Comparison of ENCODE assay signal across 7 mouse cellular contexts in the genomic region with DNA sequence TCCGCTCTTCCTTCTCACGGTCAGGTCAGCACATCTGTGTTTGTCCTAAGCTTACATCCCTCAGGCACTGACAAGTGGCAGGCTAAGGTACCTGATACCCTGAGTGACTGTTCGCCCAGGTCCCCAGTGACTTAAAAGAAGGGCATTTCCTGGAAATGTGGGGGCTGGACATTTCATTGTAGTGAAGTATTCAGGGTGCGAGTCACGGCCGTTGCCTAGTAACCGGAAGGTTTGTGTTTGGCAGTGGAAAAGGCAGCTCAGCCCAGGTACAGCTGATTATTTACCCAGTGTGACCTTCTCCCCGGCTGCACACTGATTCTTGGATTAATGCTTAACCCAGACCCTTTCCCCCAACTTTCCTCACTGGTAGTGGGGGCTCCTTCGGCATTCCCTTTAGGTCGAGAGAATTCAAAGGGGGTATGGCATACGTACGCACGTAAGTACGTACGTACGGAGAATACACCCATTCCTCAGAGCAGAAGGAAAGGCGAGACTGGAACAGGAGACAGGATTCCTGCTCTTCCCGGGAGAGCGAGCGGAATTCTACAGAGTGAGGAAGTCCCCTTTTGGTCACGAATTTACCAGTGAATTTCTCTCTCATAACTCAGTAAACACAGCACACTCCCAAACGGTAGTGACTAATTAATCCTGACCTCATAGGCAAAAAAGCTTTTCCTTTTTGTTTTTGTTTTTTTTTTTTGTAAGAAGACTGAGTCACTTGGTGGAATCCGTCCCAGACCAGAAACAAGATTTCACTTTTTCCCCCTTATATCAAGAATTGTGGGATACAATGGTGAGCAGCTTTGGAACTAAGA.
A peak's percentile ranks its signal among the peaks of the same experiment; 100 is the strongest.
DNase-seq lines count a peak whose midpoint lies in the region; ATAC-seq and TF ChIP-seq lines count a peak whose summit lies in the region.

No protein-coding gene starts in this region.

- ATAC-seq in hindbrain, embryonic 16.5 days = peak; percentile 76
- ATAC-seq in liver, postnatal 0 days = peak; percentile 89

- no peak for TF ChIP-seq CTCF in liver, postnatal 0 days (IDR thresholded peaks at IDR 0.05; ENCODE audit: low read depth)

- 66% methylated on average over 23 of the region's 23 CpGs for WGBS in hindbrain, embryonic 16.5 days
- WGBS in liver, postnatal 0 days (ENCODE audit: insufficient replicate concordance) = 59% methylated on average over 23 of the region's 23 CpGs

- H3K36me3 ChIP-seq in hindbrain, embryonic 16.5 days (ENCODE audit: control insufficient read depth, insufficient read depth, low read length) = no peaks in the 10 kb centered on the region
- no peaks in the 10 kb centered on the region for H3K36me3 ChIP-seq in liver, postnatal 0 days (replicated peaks; ENCODE audit: insufficient read depth, low read length)

- H3K9ac ChIP-seq in hindbrain, embryonic 16.5 days (ENCODE audit: low read depth, low read length) = no peak overlapping the region
- peak overlapping the region; percentile 4; the same call in 1 of the 2 replicates for H3K9ac ChIP-seq in liver, postnatal 0 days (replicated peaks)

- peak; percentile 27 for DNase-seq in ZHBTc4 (ENCODE audit: low read depth, low spot score)
- DNase-seq in embryo, embryonic 11 days = peak; percentile 37
- DNase-seq in liver, postnatal 0 days = peak; percentile 62
- DNase-seq in yolk sac, embryonic 10.5 days (ENCODE audit: low spot score) = peak; percentile 89
- DNase-seq in thymus, postnatal 4 days = no peak
- no peak for DNase-seq in thymus, postnatal 0 days (ENCODE audit: low spot score)

- TF ChIP-seq EP300 in liver, postnatal 0 days (IDR thresholded peaks at IDR 0.05; ENCODE audit: low read depth) = no peak

- no peaks in the 10 kb centered on the region for H3K27me3 ChIP-seq in hindbrain, embryonic 16.5 days (replicated peaks; ENCODE audit: control insufficient read depth, insufficient read depth, low read length)
- H3K27me3 ChIP-seq in liver, postnatal 0 days (ENCODE audit: insufficient read depth, low read length) = no peaks in the 10 kb centered on the region

- no peak overlapping the region for H3K27ac ChIP-seq in hindbrain, embryonic 16.5 days (ENCODE audit: low read depth, low read length)
- H3K27ac ChIP-seq in liver, postnatal 0 days (ENCODE audit: low read depth) = peak overlapping the region; percentile 89

- H3K4me1 ChIP-seq in hindbrain, embryonic 16.5 days (ENCODE audit: control insufficient read depth, insufficient read depth, low read depth, low read length) = peaks cover 4% of the 10 kb centered on the region; the same call in 1 of the 2 replicates
- H3K4me1 ChIP-seq in liver, postnatal 0 days (ENCODE audit: insufficient read depth) = peaks cover 4% of the 10 kb centered on the region; the same call in 1 of the 2 replicates

- no peaks in the 10 kb centered on the region for H3K9me3 ChIP-seq in hindbrain, embryonic 16.5 days (ENCODE audit: control insufficient read depth, low read length)
- no peaks in the 10 kb centered on the region for H3K9me3 ChIP-seq in liver, postnatal 0 days (ENCODE audit: low read length)

- no peak overlapping the region for H3K4me3 ChIP-seq in hindbrain, embryonic 16.5 days (ENCODE audit: low read length)
- peak overlapping the region; percentile 42 for H3K4me3 ChIP-seq in liver, postnatal 0 days (ENCODE audit: low read depth, low read length)

- peak overlapping the region; percentile 27 for H3K4me2 ChIP-seq in hindbrain, embryonic 16.5 days (ENCODE audit: low read length)
- peak overlapping the region; percentile 55 for H3K4me2 ChIP-seq in liver, postnatal 0 days (ENCODE audit: low read depth, low read length)

Comparison
In these comparisons a context has a peak if more than half of its experiments do, and no peak if none do; other contexts are left out.
1. DNase-seq: peak in ZHBTc4 (single experiment), embryo, embryonic 11 days (single experiment), liver, postnatal 0 days (single experiment) and yolk sac, embryonic 10.5 days (single experiment); none in thymus, postnatal 4 days (single experiment) and thymus, postnatal 0 days (single experiment).